Mouse (Mus musculus): ENCODE data around the gene Myf5. TPM values are rescaled to one million over a fixed set of nuclear protein-coding genes. Genes with fewer than 3 reads are reported as not detected.

Gene Myf5
- 1.6 and 2.2 TPM in 2 replicates for polyA plus RNA-seq (2014; fragmentation: Nextera tagmentation; extraction: Ambion mirVana)

DNA sequence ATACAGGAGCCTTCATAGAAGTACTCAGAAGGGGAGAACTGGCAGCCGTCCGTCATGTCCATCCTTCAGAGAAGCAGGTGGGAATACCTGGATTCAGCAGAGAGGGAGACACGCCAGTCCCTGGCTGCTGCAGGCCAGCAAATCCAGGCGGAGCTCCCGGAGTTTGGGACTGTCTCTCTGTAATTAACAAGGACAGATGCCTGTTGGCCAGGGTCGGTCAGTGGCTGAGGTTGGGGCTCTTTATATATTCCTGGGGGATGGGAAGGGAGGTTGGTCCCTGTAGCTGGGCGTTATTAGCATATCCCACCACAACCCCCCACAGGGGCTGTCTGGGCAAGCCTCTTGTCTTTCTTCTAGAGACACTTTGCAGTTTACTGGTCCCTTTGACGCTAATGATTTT lies at the start of gene Myf5:
Myf5 (minus strand) TSS at position 265 of the 400 bp plus-strand sequence.
- WGBS = 57% methylated on average over 8 of the region's 8 CpGs
- Histone ChIP-seq H3K4me2 (no peak within 1 kb of the TSS), H3K9me3 (ENCODE audit: control insufficient read depth, low read length) (no peaks in the 10 kb centered on the region), H3K36me3 (ENCODE audit: control insufficient read depth, insufficient read depth, low read length) (no peaks in the 10 kb centered on the region), H3K4me1 (replicated peaks; ENCODE audit: control insufficient read depth, insufficient read depth, low read length) (no peaks in the 10 kb centered on the region), H3K9ac (ENCODE audit: low read depth, low read length) (no peak within 1 kb of the TSS), H3K27ac (ENCODE audit: low read depth, low read length) (no peak within 1 kb of the TSS), H3K27me3 (replicated peaks; ENCODE audit: control insufficient read depth, insufficient read depth, low read length) (no peaks in the 10 kb centered on the region), H3K4me3 (ENCODE audit: low read depth, low read length) (no peak within 1 kb of the TSS)
- DNase-seq (ENCODE audit: low spot score) (no peak), ATAC-seq (replicated peaks; ENCODE audit: low FRiP score) (no peak)

DNA sequence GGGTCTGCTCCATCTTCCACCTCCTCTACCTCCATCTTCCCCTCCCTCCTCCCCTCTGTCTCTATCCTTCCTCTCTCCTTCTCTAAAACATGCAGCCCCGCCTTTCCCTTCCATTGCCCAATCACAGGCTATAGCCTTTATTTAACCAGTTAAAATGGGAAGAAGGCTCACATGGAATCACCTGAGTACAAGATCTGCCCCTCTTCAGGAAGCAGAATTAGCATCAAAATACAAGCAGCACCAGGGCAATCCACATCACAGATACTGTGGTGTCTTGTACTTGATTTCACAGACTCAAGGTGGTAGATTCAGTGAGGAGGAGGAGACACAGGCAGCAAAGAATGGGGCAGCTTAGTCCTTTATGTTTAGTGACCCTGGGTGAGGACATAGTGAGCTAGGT lies 42.8 kb upstream of the Myf5 start:
- 57% methylated on average over 1 of the region's 1 CpGs for WGBS
- no peaks in the 10 kb centered on the region for H3K36me3 ChIP-seq (ENCODE audit: control insufficient read depth, insufficient read depth, low read length)
- H3K9me3 ChIP-seq (ENCODE audit: control insufficient read depth, low read length) = no peaks in the 10 kb centered on the region
- H3K4me2 ChIP-seq = no peak overlapping the region
- ATAC-seq (replicated peaks; ENCODE audit: low FRiP score) (no peak), DNase-seq (ENCODE audit: low spot score) (no peak)
- H3K9ac ChIP-seq (ENCODE audit: low read depth, low read length) = no peak overlapping the region
- no peak overlapping the region for H3K27ac ChIP-seq (ENCODE audit: low read depth, low read length)
- no peaks in the 10 kb centered on the region for H3K27me3 ChIP-seq (replicated peaks; ENCODE audit: control insufficient read depth, insufficient read depth, low read length)
- H3K4me1 ChIP-seq (replicated peaks; ENCODE audit: control insufficient read depth, insufficient read depth, low read length) = no peaks in the 10 kb centered on the region
- H3K4me3 ChIP-seq (ENCODE audit: low read depth, low read length) = no peak overlapping the region

DNA sequence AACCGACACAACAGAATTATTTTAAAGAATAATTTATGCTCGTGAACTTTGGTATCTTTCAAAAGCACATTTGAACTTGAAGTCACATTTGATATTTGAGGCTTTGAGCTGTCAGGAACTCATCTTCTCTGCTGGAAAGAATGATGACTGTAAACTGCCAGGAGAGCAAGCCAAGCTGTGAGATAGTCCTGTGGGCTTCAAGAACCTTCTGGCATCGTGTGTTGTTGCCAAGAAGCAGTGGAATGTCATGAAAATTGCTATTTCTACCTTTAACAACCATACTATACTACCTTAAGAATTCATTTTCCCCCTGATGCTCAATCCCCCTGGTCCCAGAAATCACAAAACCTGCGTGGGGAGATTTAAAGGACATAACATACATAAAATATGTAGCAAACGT lies 33.3 kb upstream of the Myf5 start:
- Histone ChIP-seq H3K27me3 (replicated peaks; ENCODE audit: control insufficient read depth, insufficient read depth, low read length) (no peaks in the 10 kb centered on the region), H3K4me2 (no peak overlapping the region), H3K36me3 (ENCODE audit: control insufficient read depth, insufficient read depth, low read length) (no peaks in the 10 kb centered on the region), H3K9ac (ENCODE audit: low read depth, low read length) (no peak overlapping the region), H3K9me3 (ENCODE audit: control insufficient read depth, low read length) (no peaks in the 10 kb centered on the region), H3K4me1 (replicated peaks; ENCODE audit: control insufficient read depth, insufficient read depth, low read length) (no peaks in the 10 kb centered on the region), H3K27ac (ENCODE audit: low read depth, low read length) (no peak overlapping the region), H3K4me3 (ENCODE audit: low read depth, low read length) (no peak overlapping the region)
- WGBS = 71% methylated on average over 5 of the region's 5 CpGs
- no peak for ATAC-seq (replicated peaks; ENCODE audit: low FRiP score)
- no peak for DNase-seq (ENCODE audit: low spot score)

- Histone ChIP-seq H3K4me3 (ENCODE audit: low read depth, low read length) (no peak overlapping the region), H3K36me3 (ENCODE audit: control insufficient read depth, insufficient read depth, low read length) (no peaks in the 10 kb centered on the region), H3K4me1 (replicated peaks; ENCODE audit: control insufficient read depth, insufficient read depth, low read length) (no peaks in the 10 kb centered on the region), H3K9me3 (ENCODE audit: control insufficient read depth, low read length) (no peaks in the 10 kb centered on the region), H3K9ac (ENCODE audit: low read depth, low read length) (no peak overlapping the region), H3K27ac (ENCODE audit: low read depth, low read length) (no peak overlapping the region), H3K4me2 (no peak overlapping the region), H3K27me3 (replicated peaks; ENCODE audit: control insufficient read depth, insufficient read depth, low read length) (no peaks in the 10 kb centered on the region)
- ATAC-seq (replicated peaks; ENCODE audit: low FRiP score) = no peak
- WGBS = 79% methylated on average over 7 of the region's 7 CpGs
- DNase-seq (ENCODE audit: low spot score) = no peak
Measured at GRCm38 (mm10) chr10:107516641-107517040, 30.7 kb upstream of the Myf5 start.

GRCm38 (mm10) chr10:107514735-107515134 lies 28.8 kb upstream of the Myf5 start:
- no peak for DNase-seq (ENCODE audit: low spot score)
- Histone ChIP-seq H3K27me3 (replicated peaks; ENCODE audit: control insufficient read depth, insufficient read depth, low read length) (no peaks in the 10 kb centered on the region), H3K4me2 (no peak overlapping the region)

GRCm38 (mm10) chr10:107506397-107506796 lies 20.5 kb upstream of the Myf5 start:
- ATAC-seq (replicated peaks; ENCODE audit: low FRiP score) = no peak

More at GRCm38 (mm10) chr10:107514735-107515134, 28.8 kb upstream of the Myf5 start:
- H3K4me3 ChIP-seq (ENCODE audit: low read depth, low read length) = no peak overlapping the region
- 81% methylated on average over 7 of the region's 7 CpGs for WGBS
- no peak overlapping the region for H3K27ac ChIP-seq (ENCODE audit: low read depth, low read length)
- ATAC-seq (replicated peaks; ENCODE audit: low FRiP score) = no peak
- H3K9me3 ChIP-seq (ENCODE audit: control insufficient read depth, low read length) = no peaks in the 10 kb centered on the region
- no peak overlapping the region for H3K9ac ChIP-seq (ENCODE audit: low read depth, low read length)
- no peaks in the 10 kb centered on the region for H3K36me3 ChIP-seq (ENCODE audit: control insufficient read depth, insufficient read depth, low read length)
- H3K4me1 ChIP-seq (replicated peaks; ENCODE audit: control insufficient read depth, insufficient read depth, low read length) = no peaks in the 10 kb centered on the region

GRCm38 (mm10) chr10:107503430-107503829 lies 17.5 kb upstream of the Myf5 start:
- H3K27ac ChIP-seq (ENCODE audit: low read depth, low read length) = no peak overlapping the region
- no peak overlapping the region for H3K9ac ChIP-seq (ENCODE audit: low read depth, low read length)
- H3K4me3 ChIP-seq (ENCODE audit: low read depth, low read length) = no peak overlapping the region
- no peak overlapping the region for H3K4me2 ChIP-seq
- H3K4me1 ChIP-seq (replicated peaks; ENCODE audit: control insufficient read depth, insufficient read depth, low read length) = no peaks in the 10 kb centered on the region
- ATAC-seq (replicated peaks; ENCODE audit: low FRiP score) = no peak
- H3K9me3 ChIP-seq (ENCODE audit: control insufficient read depth, low read length) = no peaks in the 10 kb centered on the region
- H3K27me3 ChIP-seq (replicated peaks; ENCODE audit: control insufficient read depth, insufficient read depth, low read length) = no peaks in the 10 kb centered on the region
- no peak for DNase-seq (ENCODE audit: low spot score)
- 76% methylated on average over 4 of the region's 4 CpGs for WGBS
- no peaks in the 10 kb centered on the region for H3K36me3 ChIP-seq (ENCODE audit: control insufficient read depth, insufficient read depth, low read length)

More at GRCm38 (mm10) chr10:107506397-107506796, 20.5 kb upstream of the Myf5 start:
- Histone ChIP-seq H3K36me3 (ENCODE audit: control insufficient read depth, insufficient read depth, low read length) (no peaks in the 10 kb centered on the region), H3K4me1 (replicated peaks; ENCODE audit: control insufficient read depth, insufficient read depth, low read length) (no peaks in the 10 kb centered on the region), H3K4me2 (no peak overlapping the region), H3K4me3 (ENCODE audit: low read depth, low read length) (no peak overlapping the region), H3K27me3 (replicated peaks; ENCODE audit: control insufficient read depth, insufficient read depth, low read length) (no peaks in the 10 kb centered on the region), H3K9me3 (ENCODE audit: control insufficient read depth, low read length) (no peaks in the 10 kb centered on the region), H3K9ac (ENCODE audit: low read depth, low read length) (no peak overlapping the region), H3K27ac (ENCODE audit: low read depth, low read length) (no peak overlapping the region)
- WGBS = 86% methylated on average over 2 of the region's 2 CpGs
- DNase-seq (ENCODE audit: low spot score) = no peak

GRCm38 (mm10) chr10:107502193-107502592 lies 16.3 kb upstream of the Myf5 start:
- H3K4me1 ChIP-seq (replicated peaks; ENCODE audit: control insufficient read depth, insufficient read depth, low read length) = no peaks in the 10 kb centered on the region
- no peak overlapping the region for H3K4me2 ChIP-seq
- no peak overlapping the region for H3K9ac ChIP-seq (ENCODE audit: low read depth, low read length)
- H3K4me3 ChIP-seq (ENCODE audit: low read depth, low read length) = no peak overlapping the region
- H3K27me3 ChIP-seq (replicated peaks; ENCODE audit: control insufficient read depth, insufficient read depth, low read length) = no peaks in the 10 kb centered on the region
- H3K9me3 ChIP-seq (ENCODE audit: control insufficient read depth, low read length) = no peaks in the 10 kb centered on the region
- DNase-seq (ENCODE audit: low spot score) (no peak), ATAC-seq (replicated peaks; ENCODE audit: low FRiP score) (no peak)
- H3K27ac ChIP-seq (ENCODE audit: low read depth, low read length) = no peak overlapping the region
- no peaks in the 10 kb centered on the region for H3K36me3 ChIP-seq (ENCODE audit: control insufficient read depth, insufficient read depth, low read length)
- 85% methylated on average over 7 of the region's 7 CpGs for WGBS

- no peak overlapping the region for H3K9ac ChIP-seq (ENCODE audit: low read depth, low read length)
- H3K27ac ChIP-seq (ENCODE audit: low read depth, low read length) = no peak overlapping the region
- ATAC-seq (replicated peaks; ENCODE audit: low FRiP score) (no peak), DNase-seq (ENCODE audit: low spot score) (no peak)
- H3K9me3 ChIP-seq (ENCODE audit: control insufficient read depth, low read length) = no peaks in the 10 kb centered on the region
- H3K36me3 ChIP-seq (ENCODE audit: control insufficient read depth, insufficient read depth, low read length) = no peaks in the 10 kb centered on the region
- H3K4me2 ChIP-seq = no peak overlapping the region
- no peaks in the 10 kb centered on the region for H3K4me1 ChIP-seq (replicated peaks; ENCODE audit: control insufficient read depth, insufficient read depth, low read length)
- no peak overlapping the region for H3K4me3 ChIP-seq (ENCODE audit: low read depth, low read length)
- 75% methylated on average over 7 of the region's 7 CpGs for WGBS
- no peaks in the 10 kb centered on the region for H3K27me3 ChIP-seq (replicated peaks; ENCODE audit: control insufficient read depth, insufficient read depth, low read length)
Measured at GRCm38 (mm10) chr10:107499656-107500055, 13.7 kb upstream of the Myf5 start.
